Mouse (Mus musculus) midbrain, embryonic 16.5 days (tissue): ENCODE results near the gene Acad10. TPM values are rescaled to one million over a fixed set of nuclear protein-coding genes. Genes with fewer than 3 reads are reported as not detected.
A peak's percentile ranks its signal among the peaks of the same experiment; 100 is the strongest.
"Not testable (repeated sequence)": the region's sequence is repeated elsewhere in the genome, so short reads cannot be mapped to it uniquely, and the experiment has no call there.

Experiments used
- ATAC-seq: fragments of 200-750 bp; cut with Nextera tagmentation; 2 replicates; pipeline ENCODE4 v1.8.0; 2017; ENCODE audit warnings: moderate TSS enrichment
- H3K27ac ChIP-seq: fragments of 300-500 bp; sonication (generic); 2 replicates; pipeline ENCODE4 v1.5.1; 2014; ENCODE audit warnings: mild to moderate bottlenecking, low read length, mixed read lengths
- H3K27me3 ChIP-seq: fragments of 300-500 bp; sonication (generic); 2 replicates; pipeline ENCODE4 v1.6.1; 2014; ENCODE audit warnings: low read depth, low read length, mixed read lengths; ENCODE audit not compliant: control insufficient read depth, insufficient read depth
- H3K36me3 ChIP-seq: fragments of 300-500 bp; sonication (generic); 2 replicates; pipeline ENCODE4 v1.6.1; 2014; ENCODE audit warnings: mild to moderate bottlenecking, low read length, moderate library complexity, mixed read lengths; ENCODE audit not compliant: control insufficient read depth, insufficient read depth
- H3K4me1 ChIP-seq: fragments of 300-500 bp; sonication (generic); 2 replicates; pipeline ENCODE4 v1.6.1; 2014; ENCODE audit warnings: mild to moderate bottlenecking, low read length, mixed read lengths; ENCODE audit not compliant: control insufficient read depth, insufficient read depth
- H3K4me2 ChIP-seq: fragments of 300-500 bp; sonication (generic); 2 replicates; pipeline ENCODE4 v1.6.1; 2014; ENCODE audit warnings: mild to moderate bottlenecking, low read length, mixed read lengths
- H3K4me3 ChIP-seq: fragments of 300-500 bp; sonication (generic); 2 replicates; pipeline ENCODE4 v1.5.1; 2014; ENCODE audit warnings: low read depth, mild to moderate bottlenecking, low read length, moderate library complexity, mixed read lengths
- H3K9ac ChIP-seq: fragments of 300-500 bp; sonication (generic); 2 replicates; pipeline ENCODE4 v1.6.1; 2014; ENCODE audit warnings: low read depth, low read length, mixed read lengths
- H3K9me3 ChIP-seq: fragments of 300-500 bp; sonication (generic); replicated peaks from 2 replicates; pipeline ENCODE4 v1.6.1; 2014; ENCODE audit warnings: mild to moderate bottlenecking, low read length, mixed read lengths; ENCODE audit not compliant: control insufficient read depth, poor library complexity, severe bottlenecking
- WGBS: fragments of 180-500 bp; shearing (Covaris S2); extraction: QIAGEN DNeasy Blood & Tissue Kit; methylation state at CpG from one replicate; pipeline ENCODE4 v1.1.7; 2014; 5-methylcytosine and 5-hydroxymethylcytosine counted together
- polyA plus RNA-seq: library from polyadenylated mRNA; unstranded; fragments of >200 nt; fragmentation: Nextera tagmentation; extraction: Ambion mirVana; gene quantifications from 2 replicates; pipeline ENCODE4 v1.2.1, GENCODE M21; 2015

The Acad10 gene
- polyA plus RNA-seq, 1 experiment from 2014 or later = 2.1 TPM

DNA sequence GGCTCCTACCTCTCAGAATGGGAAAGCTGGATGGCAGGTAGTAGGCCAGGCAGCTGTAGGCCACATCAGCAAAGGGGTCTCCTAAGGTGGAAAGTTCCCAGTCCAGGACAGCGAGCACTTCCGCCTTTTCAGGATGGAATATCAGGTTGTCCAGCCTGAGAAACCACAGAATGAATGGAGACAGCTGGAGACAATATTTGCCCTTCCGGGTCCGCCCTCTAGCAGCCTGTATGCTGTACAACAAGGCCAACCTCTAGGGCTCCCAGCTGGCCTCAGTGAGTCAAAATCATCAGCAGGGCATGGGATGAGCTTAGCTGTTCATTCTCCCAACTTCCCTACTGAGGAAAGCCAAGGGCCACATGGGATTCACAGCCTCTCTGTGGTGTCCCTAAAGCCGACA lies 25.6 kb downstream of the Acad10 start:
- Histone ChIP-seq H3K9me3 (no peaks in the 10 kb centered on the region), H3K4me1 (no peaks in the 10 kb centered on the region), H3K27me3 (no peaks in the 10 kb centered on the region), H3K4me2 (no peak overlapping the region), H3K9ac (no peak overlapping the region), H3K4me3 (no peak overlapping the region), H3K27ac (no peak overlapping the region), H3K36me3 (no peaks in the 10 kb centered on the region)
- no peak for ATAC-seq
- 94% methylated on average over 5 of the region's 5 CpGs for WGBS

DNA sequence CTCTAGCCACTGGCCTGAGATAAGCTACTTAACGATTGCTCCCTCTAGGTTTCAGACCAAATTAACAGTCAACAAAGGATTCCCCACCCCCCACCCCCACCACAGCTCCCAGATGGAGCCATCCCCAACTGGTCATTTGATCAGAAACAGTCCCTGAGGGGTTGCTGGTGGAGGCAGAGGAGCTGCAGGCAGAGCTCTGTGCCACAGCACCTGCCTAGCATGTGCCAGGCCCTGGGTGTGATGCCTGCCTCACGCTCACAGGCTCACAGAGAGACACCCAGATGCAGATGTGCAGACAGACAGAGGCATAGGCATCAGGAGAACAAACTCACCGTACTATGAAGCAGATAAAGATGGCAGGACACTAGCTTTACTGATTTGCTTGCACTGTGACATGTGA lies 27.5 kb downstream of the Acad10 start:
- Histone ChIP-seq H3K4me2 (no peak overlapping the region), H3K27ac (no peak overlapping the region), H3K4me3 (no peak overlapping the region), H3K9ac (no peak overlapping the region), H3K36me3 (no peaks in the 10 kb centered on the region), H3K9me3 (no peaks in the 10 kb centered on the region), H3K27me3 (no peaks in the 10 kb centered on the region), H3K4me1 (no peaks in the 10 kb centered on the region)
- WGBS = 29% methylated on average over 3 of the region's 3 CpGs
- no peak for ATAC-seq

DNA sequence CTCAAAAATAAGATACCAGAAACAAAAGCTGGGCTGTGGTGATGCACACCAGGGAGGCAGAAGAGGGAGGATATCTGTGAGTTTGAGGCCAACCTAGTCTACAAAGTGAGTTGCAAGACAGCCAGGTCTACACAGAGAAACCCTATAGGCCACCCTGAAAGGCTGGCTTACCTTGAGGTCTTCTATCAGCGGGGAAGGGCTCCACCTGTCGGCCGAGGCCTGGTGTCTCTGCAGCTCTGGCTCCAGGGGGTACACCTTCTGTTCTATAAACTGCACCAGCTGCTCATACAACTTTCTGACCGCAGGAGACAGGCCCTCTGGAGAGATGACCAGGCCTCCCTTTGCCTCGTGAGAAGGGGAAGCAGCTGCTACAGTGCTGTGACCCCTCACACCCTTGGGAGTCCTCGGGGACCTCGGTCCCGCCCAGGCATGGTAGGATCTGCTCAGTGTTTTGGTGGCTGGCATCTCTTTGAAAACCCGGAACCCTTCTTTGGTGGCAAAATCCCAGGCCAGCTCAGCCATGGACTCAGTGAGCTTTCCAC lies 29.1 kb downstream of the Acad10 start:
- H3K4me1 ChIP-seq, H3K4me2 ChIP-seq, H3K9me3 ChIP-seq, H3K36me3 ChIP-seq, H3K27me3 ChIP-seq, H3K4me3 ChIP-seq, H3K9ac ChIP-seq, ATAC-seq, H3K27ac ChIP-seq: not testable (repeated sequence)
- 63% methylated on average over 9 of the region's 9 CpGs for WGBS

DNA sequence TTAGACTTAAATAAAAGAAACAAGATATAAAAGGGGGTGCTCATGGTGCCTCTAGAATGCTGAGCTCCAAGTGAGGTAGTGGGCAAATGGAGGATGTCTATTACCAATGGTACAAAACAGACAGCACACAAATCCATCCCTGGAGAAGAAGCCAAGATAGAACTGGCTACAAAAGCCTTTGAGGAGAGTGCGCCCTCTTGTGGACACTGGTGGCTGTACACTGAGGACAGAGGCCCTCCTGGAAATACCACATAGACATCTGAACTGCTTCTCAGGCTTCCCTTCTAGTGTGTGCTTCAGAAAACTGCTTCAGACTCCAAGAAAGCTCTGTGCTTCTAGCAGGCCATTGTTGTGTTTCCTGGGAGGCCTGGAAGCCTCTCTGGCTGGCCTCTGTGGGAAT lies 32.4 kb downstream of the Acad10 start:
- Histone ChIP-seq H3K9me3 (no peaks in the 10 kb centered on the region), H3K4me3 (no peak overlapping the region), H3K9ac (no peak overlapping the region), H3K27ac (no peak overlapping the region), H3K4me1 (no peaks in the 10 kb centered on the region), H3K27me3 (no peaks in the 10 kb centered on the region), H3K4me2 (no peak overlapping the region), H3K36me3 (no peaks in the 10 kb centered on the region)
- no peak for ATAC-seq
- 0% methylated on average over 1 of the region's 1 CpGs for WGBS

DNA sequence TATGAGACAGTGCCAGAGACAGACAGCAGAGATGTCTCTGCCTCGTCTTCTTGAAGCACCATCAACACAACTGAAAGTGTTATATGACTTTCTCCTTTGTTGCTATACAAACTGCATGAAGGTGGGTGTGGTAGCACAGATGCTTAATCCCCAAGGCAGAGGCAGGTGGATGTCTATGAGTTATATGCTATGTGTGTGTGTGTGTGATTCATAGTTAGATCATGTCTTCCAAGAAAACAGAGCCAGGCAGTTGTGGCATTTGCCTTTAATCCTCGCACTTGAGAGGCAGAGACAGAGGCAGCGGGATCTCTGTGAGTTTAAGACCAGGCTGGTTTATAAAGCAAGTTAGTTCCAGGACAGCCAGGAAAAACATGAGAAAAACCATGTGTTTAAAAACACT lies 37.1 kb downstream of the Acad10 start:
- Histone ChIP-seq H3K4me3 (no peak overlapping the region), H3K27ac (no peak overlapping the region), H3K27me3 (no peaks in the 10 kb centered on the region), H3K36me3 (no peaks in the 10 kb centered on the region), H3K9ac (no peak overlapping the region), H3K4me1 (peaks cover 8% of the 10 kb centered on the region), H3K4me2 (no peak overlapping the region), H3K9me3 (no peaks in the 10 kb centered on the region)
- WGBS = 86% methylated on average over 3 of the region's 3 CpGs
- no peak for ATAC-seq

DNA sequence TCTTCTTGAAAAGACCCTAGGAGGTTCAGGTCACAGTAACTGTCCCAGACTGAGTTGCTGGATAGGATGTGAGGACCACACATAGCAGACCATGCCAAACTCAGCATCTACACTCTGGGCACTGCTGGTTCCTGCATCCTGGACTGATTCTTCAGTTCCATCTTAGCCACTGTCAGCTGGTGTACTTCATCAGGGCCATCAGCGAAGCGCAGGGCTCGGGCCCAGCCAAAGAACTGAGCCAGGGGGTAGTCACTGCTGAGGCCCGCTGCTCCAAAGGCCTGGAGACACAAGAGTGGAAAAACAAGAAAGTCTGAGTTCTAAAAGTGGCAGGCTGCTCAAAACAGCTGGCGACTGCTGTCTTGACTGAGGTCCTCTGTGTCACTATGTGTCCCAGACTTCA lies 39.2 kb downstream of the Acad10 start:
- Histone ChIP-seq H3K9me3 (no peaks in the 10 kb centered on the region), H3K36me3 (no peaks in the 10 kb centered on the region), H3K4me3 (no peak overlapping the region), H3K9ac (no peak overlapping the region), H3K4me1 (peaks cover 11% of the 10 kb centered on the region), H3K27me3 (no peaks in the 10 kb centered on the region), H3K4me2 (no peak overlapping the region), H3K27ac (no peak overlapping the region)
- 96% methylated on average over 5 of the region's 5 CpGs for WGBS
- ATAC-seq = no peak

DNA sequence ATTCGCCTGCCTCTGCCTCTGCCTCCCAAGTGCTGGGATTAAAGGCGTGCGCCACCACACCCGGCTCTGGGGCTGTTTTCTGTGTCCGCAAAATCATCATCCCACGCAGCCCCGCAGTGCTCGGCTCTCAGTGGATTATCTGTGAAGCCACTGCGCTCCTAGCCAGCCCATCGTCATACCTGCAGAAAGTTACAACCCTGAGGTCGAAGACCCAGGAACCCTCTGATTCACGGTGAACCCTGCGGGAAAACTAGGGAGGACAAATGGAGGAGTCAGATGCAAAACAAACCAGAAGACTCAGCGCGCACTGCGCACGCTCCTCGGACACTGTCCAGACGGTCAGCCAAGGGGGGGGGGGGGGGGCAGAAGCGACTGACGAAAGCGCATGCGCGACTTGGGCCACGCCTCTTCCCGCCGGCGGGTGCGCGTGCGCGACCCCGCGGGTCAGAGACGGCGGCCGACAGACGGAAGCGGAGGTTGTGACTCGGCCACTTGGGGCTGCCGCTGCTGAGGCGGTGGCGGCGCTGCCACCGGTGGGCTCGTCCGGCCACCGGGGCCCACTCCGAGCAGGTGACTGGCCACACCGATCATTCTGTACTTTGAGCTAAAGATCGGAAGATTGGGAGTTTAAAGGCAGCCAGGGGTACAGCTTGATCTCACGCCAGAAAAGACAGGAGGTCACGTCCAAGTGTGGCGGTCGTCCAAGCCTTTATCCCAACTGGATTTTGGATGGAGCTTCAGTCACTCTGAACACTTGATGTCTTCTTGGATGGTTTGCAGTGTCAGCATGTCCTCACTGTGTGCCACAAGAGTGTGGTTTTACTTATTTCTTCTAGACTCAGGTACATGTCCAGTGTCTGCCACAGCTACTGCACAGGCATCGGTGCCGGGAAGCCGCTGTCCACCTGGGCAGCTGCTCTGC lies 41.5 kb downstream of the Acad10 start, which contains the start of gene Acad12:
Acad12 (minus strand) TSS at position 347 of the 922 bp plus-strand sequence.
- Histone ChIP-seq H3K4me1 (peaks cover 11% of the 10 kb centered on the region), H3K9me3 (no peaks in the 10 kb centered on the region), H3K4me3 (peak within 1 kb of the TSS; percentile 80), H3K4me2 (peak within 1 kb of the TSS; percentile 80), H3K36me3 (no peaks in the 10 kb centered on the region), H3K27ac (peak within 1 kb of the TSS; percentile 86), H3K27me3 (no peaks in the 10 kb centered on the region), H3K9ac (peak within 1 kb of the TSS; percentile 84)
- ATAC-seq = peak; percentile 83
- under 1% methylated on average over 49 of the region's 58 CpGs for WGBS

DNA sequence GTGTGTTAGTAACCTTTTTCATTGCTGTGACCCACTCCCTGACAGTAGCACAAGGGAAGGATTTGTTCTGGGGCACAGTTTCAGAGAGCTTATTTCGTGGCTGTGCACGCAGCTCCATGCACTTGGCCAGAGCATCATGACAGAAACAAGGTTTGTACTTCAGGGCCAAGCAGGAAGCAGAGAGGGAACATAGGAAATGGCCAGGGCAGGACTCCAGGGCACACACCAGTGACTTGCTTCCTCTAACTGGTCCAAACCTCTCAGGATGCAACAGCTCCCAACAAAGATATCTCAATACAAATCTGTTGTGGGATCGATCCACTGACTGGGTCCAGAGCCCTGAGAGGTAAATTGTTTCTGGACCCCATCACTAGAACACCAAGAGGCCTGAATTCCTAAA lies 45.4 kb downstream of the Acad10 start:
- not testable (repeated sequence) for H3K36me3 ChIP-seq, H3K4me2 ChIP-seq, H3K4me3 ChIP-seq, H3K9me3 ChIP-seq, H3K9ac ChIP-seq, H3K27me3 ChIP-seq, H3K27ac ChIP-seq, H3K4me1 ChIP-seq, ATAC-seq
- WGBS = 81% methylated on average over 3 of the region's 3 CpGs

DNA sequence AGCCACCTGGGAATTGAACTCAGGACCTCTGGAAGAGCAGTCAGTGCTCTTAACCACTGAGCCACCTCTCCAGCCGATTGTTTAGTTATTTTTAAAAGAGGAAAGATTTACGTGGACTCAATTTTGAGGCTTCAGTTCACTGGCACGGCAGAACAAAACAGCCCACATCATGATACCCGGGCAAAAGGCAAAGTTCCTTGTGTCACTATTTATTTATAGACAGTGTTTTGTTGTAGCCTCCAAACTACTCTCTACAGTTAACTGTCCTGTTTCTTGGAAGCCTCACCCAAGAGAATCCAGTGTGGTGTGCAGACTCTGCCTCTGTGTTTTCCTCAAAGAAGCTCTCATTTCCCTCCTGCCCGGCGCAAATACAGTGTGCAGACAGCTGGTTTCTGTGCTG lies 48.3 kb downstream of the Acad10 start:
- Histone ChIP-seq H3K4me2 (no peak overlapping the region), H3K9ac (no peak overlapping the region), H3K9me3 (no peaks in the 10 kb centered on the region), H3K4me3 (no peak overlapping the region), H3K36me3 (no peaks in the 10 kb centered on the region), H3K27ac (no peak overlapping the region), H3K27me3 (no peaks in the 10 kb centered on the region), H3K4me1 (no peaks in the 10 kb centered on the region)
- WGBS = 90% methylated on average over 6 of the region's 6 CpGs
- no peak for ATAC-seq
